Mouse (Mus musculus): ENCODE results near the gene Gm15557.
"Not testable (repeated sequence)": the region's sequence is repeated elsewhere in the genome, so short reads cannot be mapped to it uniquely, and the experiment has no call there.

The Gm15557 gene

GRCm38 (mm10) chr2:155940681-155941080, at the start of gene Gm15557:
Gm15557 (plus strand) TSS chr2:155940728.
- no peak for DNase-seq (ENCODE audit: low spot score in 2 of 2)

DNA sequence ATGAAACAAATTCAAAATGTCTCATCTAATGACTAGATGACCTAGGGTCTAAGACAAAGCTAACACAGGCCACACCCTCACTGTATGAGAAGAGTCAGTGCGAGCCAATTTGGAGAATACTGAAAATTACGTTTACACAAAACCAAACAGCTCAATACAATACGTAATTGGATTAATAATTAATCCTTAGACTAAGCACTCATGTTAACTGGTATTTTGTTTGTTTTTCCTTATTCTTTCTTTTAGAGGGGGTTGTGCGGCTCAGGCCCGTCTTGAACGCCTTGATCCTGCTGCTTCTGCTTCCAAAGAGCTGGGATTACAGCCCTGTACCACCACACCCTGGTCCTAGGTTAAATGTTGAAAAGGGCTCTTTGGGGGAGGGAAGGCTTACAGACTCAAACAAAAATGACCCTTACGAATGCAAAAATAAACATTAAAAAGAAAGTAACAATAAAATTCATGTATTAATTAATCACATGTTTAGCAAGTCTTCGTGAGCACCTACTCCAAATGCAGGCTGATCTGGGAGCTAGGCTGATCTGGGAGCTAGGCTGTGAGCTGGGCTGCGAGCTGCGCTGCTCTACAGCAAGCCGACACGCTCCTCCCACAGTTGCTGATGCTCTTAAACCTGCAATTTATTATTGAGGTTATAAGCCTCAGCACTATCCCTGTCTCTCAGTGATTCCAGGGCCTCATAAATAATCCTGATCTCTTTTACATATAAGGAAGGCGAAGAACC, 46.1 kb upstream of the Gm15557 start:
- no peak for DNase-seq (ENCODE audit: low spot score in 2 of 2)

DNA sequence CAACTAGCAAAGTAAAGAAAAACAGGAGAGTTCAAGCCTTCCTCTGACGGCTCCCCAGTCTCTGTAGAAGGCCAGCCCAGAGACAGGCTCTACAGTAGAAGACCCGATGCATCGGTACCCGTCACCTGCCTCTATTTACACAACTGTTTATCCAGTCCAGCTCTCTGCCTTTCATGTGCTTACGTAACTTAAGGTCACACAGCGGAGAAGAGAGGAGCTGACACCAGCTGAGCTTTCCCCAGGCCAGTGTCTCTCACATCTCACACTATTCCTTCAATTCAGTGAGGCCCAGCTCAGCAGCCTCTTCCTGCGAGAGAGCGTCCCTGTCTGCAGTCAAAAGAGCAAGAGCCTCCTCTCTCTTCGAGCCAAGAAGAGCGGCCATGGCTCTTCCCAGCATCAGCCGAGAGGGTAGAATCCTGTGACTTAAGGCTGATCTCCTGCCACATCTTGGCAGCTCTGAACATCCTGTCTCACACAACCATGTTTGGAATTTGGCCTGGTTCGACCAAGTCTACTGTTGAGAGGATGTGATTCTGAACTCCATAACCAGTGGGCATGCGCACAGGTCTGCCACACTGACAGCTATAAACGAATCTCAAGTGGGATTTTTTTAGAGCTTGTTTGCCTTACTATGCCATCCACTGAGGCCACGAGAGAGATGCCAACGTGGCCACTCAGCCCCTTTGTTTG, 45.3 kb upstream of the Gm15557 start:
- no peak for DNase-seq (ENCODE audit: low spot score in 2 of 2)

DNA sequence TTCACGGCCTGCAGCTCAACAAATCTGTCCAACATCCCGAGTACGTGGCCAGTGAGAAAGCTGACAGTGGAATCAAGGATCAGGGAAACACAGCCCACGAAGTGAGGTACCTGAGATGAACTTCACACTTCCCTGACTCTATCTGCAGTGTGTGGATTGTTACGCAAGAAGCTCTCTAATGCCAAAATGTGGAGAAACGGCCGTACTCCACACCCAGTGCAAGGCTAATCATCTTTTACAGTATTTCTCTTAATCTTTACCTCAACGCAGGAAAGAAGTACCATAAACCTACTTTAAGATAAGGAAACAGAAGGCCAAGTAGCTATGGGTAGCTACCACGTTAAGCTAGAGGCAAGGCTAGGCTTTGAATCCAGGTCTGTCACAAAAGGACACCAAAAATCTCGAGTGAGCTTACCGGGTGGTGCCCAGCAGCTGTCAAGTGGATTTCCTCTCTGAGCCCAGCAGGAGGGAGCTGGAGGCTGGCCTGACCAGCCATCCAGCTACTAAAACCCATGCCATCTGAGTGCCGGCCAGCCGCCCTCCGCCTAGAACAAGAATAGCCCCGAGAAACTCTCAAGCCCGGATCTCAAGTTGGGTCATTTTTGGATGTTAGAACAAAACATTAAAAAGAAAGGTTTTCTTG, 37.4 kb upstream of the Gm15557 start:
- DNase-seq (ENCODE audit: low spot score in 2 of 2): no peak

GRCm38 (mm10) chr2:155903632-155904008, 36.9 kb upstream of the Gm15557 start:
- no peak for DNase-seq (ENCODE audit: low spot score in 2 of 2)

GRCm38 (mm10) chr2:155914684-155915083, 25.8 kb upstream of the Gm15557 start:
- no peak for DNase-seq (ENCODE audit: low spot score in 2 of 2)

- no peak for DNase-seq (ENCODE audit: low spot score in 2 of 2)
Measured at GRCm38 (mm10) chr2:155923143-155923542, 17.4 kb upstream of the Gm15557 start.

DNA sequence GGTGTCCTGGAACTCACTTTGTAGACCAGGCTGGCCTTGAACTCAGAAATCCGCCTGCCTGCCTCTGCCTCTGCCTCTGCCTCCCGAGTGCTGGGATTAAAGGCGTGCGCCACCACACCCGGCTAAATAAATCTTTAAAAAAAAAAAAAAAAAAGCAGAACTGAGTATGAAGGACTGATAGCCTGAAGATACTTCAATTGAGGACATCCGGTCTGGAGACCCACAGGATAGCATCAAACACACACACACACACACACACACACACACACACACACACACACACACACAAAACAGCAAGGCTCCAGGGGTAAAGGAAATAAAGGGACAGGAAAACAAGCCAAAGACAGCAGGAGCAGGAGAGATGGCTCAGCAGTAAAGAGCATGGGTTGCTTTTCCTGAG, 15.3 kb upstream of the Gm15557 start:
- not testable (repeated sequence) for DNase-seq (ENCODE audit: low spot score in 2 of 2)

DNA sequence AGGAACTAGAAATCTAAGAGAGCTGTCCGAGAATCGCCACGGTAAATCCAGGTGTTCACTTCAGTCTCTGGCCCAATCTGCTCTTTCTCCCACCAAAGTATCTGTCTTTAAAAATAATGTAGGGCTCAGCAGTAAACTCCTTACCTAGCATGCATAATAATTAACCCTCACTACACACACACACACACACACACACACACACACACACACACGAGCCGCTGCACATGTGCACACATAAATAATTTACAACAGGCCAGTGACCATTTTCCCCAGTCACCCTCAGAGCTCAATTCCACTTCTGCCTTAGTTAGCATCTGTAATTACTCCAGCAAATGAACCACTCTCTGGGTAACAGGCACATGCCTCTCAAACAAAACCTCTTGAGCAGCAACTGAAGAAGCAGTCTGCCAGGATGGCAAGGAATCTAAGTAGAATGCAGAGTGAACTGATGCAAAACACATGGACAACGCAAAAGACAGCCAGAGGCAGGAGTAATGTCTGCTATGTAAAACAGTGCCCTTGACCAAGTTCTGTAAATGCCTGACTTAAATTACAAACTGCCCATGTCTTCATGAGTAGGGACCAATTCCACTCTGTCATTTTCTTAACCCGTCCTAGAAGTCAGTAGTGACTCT, 11.7 kb upstream of the Gm15557 start:
- no peak for DNase-seq (ENCODE audit: low spot score in 2 of 2)

- peak; percentile 89 to 91 for DNase-seq (ENCODE audit: low spot score in 2 of 2)
Measured at GRCm38 (mm10) chr2:155929531-155930442, 10.7 kb upstream of the Gm15557 start, which contains the start of gene Uqcc1. Uqcc1 (minus strand) TSS chr2:155930310.

DNA sequence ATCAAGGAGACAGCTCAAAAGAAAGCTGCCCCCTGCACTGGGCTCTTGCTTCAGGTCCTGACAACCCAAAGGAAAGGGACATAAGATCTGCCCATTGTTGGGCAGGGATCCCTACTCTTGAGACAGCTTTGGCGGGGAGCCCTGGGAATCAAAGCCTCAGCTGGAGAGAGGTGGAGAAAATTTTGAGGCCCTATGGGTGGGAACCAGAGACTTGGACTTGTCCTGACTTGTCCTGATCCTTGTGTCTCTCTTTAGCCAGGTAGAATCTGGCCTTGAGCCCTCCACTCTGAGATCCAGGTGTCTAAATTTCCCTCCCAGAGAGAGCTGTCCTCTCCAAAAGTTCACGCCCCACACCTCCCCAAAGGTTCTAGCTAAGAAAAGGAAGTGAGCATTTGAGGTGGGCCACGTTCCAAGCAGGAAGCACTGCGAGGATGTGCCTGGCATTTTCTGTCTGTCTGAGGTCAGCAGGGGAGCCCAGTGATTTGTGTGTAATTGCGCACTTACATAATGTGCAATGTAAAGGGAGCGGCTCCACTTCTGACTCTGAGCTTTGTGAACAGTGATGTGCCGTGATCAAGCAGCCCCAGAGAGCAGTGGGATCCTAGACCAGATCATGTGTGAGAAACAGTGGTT, 515 bp upstream of the Gm15557 start:
- DNase-seq (ENCODE audit: low spot score in 2 of 2): no peak

- no peak for DNase-seq (ENCODE audit: low spot score in 2 of 2)
Measured at GRCm38 (mm10) chr2:155941697-155942442, 1.3 kb downstream of the Gm15557 start.

DNA sequence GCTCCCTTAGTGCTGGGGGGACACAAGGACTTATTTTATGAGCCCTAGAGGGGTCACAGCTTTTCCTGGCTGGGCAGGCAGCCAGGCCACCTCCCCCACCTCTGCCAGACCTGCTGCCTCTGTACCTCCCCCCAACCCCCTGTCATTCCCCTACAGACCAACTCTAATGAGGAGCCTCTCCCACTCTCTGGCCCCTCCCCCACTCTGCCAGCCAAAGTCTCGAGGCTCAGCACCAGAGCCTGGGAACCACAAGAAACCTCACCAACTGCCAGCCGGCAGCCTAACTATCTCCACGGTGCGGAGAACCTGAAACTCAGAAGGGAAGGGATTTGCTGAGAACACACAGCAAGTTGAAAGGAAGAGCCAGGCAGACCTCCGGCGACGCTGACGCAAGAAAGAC, 2.9 kb downstream of the Gm15557 start:
- DNase-seq (ENCODE audit: low spot score in 2 of 2): no peak

- DNase-seq (ENCODE audit: low spot score in 2 of 2): no peak
Measured at GRCm38 (mm10) chr2:155944685-155945084, 4.2 kb downstream of the Gm15557 start.

- no peak for DNase-seq (ENCODE audit: low spot score in 2 of 2)
Measured at GRCm38 (mm10) chr2:155945124-155945523, 4.6 kb downstream of the Gm15557 start, which contains the start of gene Gdf5. Gdf5 (minus strand) TSS chr2:155945367.

GRCm38 (mm10) chr2:155945580-155945979, 5.1 kb downstream of the Gm15557 start:
- no peak for DNase-seq (ENCODE audit: low spot score in 2 of 2)

DNA sequence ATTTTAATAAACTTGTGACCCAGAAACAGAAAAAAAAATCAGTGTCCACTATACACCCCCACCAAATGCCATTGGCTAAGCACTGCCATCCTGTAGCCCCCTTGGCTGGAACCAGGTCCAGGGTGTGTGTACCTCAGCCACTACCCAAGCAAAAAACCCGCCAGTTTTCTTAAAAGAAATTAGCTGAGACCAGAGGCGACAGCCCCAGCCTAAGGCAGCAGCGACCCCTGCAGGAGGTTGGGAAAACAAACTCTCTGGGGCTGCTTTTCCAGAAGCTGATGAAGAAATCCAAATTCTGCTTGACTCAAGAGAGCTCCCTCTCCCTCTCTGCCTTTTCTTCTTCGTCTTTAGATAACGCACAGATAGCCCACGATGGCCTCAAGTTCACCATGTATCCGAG, 5.5 kb downstream of the Gm15557 start:
- peak; percentile 26 to 42 for DNase-seq (ENCODE audit: low spot score in 2 of 2)

DNA sequence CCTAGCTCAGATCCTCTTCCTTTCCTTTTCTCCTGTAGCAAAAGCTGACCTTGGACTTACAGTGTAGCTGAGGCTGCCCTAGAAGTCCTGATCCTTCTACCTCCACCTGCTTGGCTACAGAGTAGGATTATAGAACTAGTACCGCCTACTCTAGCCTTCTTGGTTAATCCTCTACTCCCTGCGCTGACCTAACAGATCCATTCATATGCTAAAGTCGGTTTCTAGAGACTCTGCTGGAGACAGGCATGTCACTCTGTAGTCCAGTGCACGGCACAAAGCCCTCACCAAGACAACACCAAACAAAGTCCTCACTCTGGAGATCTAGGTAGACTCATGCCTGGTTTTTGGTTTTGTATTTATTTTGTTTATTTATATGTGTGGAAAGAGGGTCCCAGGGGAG, 6.0 kb downstream of the Gm15557 start:
- no peak for DNase-seq (ENCODE audit: low spot score in 2 of 2)

DNA sequence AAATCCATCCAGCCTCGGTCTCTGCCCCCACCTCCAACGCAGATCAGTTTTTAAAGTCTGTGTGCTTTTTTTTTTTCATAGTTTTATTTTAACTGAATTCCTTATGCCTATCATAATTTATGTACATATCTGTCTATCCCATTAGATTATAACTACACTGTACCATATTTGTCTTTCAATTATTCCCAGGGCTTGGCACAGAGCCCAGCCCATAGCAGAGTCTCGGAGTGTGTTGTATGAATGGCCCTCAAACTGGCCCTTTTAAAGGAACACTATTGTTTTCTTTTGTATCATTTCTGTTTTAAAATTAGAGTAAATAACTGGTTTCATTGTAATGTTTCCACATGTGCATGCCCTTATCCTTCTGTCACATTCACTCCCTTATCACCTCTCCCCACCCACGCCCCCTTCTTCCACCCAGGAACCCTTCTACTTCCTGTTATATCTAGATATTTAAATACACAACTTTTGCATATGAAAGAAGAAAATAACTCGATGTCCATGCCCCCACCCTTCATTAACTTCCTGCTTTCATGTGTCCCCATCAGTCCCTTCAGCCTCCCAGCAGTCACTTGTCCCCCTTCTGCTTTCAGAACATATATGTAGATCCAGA, 7.0 kb downstream of the Gm15557 start:
- DNase-seq (ENCODE audit: low spot score in 2 of 2): peak; percentile 19 to 35

Measured in spleen, postnatal 36 days (tissue).